Mouse (Mus musculus) kidney, embryonic 14.5 days (tissue): ENCODE measurements around the gene Cdc6. TPM values are rescaled to one million over a fixed set of nuclear protein-coding genes. Genes with fewer than 3 reads are reported as not detected.

Experiments
- ATAC-seq: fragments of 200-750 bp; cut with Nextera tagmentation; 2 replicates; pipeline ENCODE4 v1.8.0; 2017; ENCODE audit warnings: moderate number of reproducible peaks, mild to moderate bottlenecking, moderate TSS enrichment, moderate library complexity; ENCODE audit not compliant: low FRiP score, low TSS enrichment
- H3K27ac ChIP-seq: fragments of 300-500 bp; sonication (generic); 2 replicates; pipeline ENCODE4 v1.5.1; 2014; ENCODE audit warnings: low read depth, mild to moderate bottlenecking, low read length, moderate library complexity, mixed read lengths
- H3K27me3 ChIP-seq: fragments of 300-500 bp; sonication (generic); 2 replicates; pipeline ENCODE4 v1.6.1; 2014; ENCODE audit warnings: mild to moderate bottlenecking, low read length; ENCODE audit not compliant: control insufficient read depth, insufficient read depth
- H3K36me3 ChIP-seq: fragments of 300-500 bp; sonication (generic); 2 replicates; pipeline ENCODE4 v1.6.1; 2014; ENCODE audit warnings: low read length, mixed read lengths; ENCODE audit not compliant: control insufficient read depth, insufficient read depth
- H3K4me1 ChIP-seq: fragments of 300-500 bp; sonication (generic); 2 replicates; pipeline ENCODE4 v1.6.1; 2014; ENCODE audit warnings: low read length, mixed read lengths; ENCODE audit not compliant: control insufficient read depth, insufficient read depth
- H3K4me2 ChIP-seq: fragments of 300-500 bp; sonication (generic); replicated peaks from 2 replicates; pipeline ENCODE4 v1.6.1; 2014; ENCODE audit warnings: low read depth, mild to moderate bottlenecking, low read length
- H3K4me3 ChIP-seq: fragments of 300-500 bp; sonication (generic); 2 replicates; pipeline ENCODE4 v1.5.1; 2014; ENCODE audit warnings: mild to moderate bottlenecking, low read length
- H3K9ac ChIP-seq: fragments of 300-500 bp; sonication (generic); 2 replicates; pipeline ENCODE4 v1.6.1; 2014; ENCODE audit warnings: low read depth, mild to moderate bottlenecking, low read length, moderate library complexity
- H3K9me3 ChIP-seq: fragments of 300-500 bp; sonication (generic); 2 replicates; pipeline ENCODE4 v1.6.1; 2016; ENCODE audit warnings: low read length; ENCODE audit not compliant: control insufficient read depth
- WGBS: fragments of 180-500 bp; shearing (Covaris S2); extraction: QIAGEN DNeasy Blood & Tissue Kit; methylation state at CpG from one replicate; pipeline ENCODE4 v1.1.7; 2014; 5-methylcytosine and 5-hydroxymethylcytosine counted together
- polyA plus RNA-seq: library from polyadenylated mRNA; unstranded; fragments of >200 nt; fragmentation: Nextera tagmentation; extraction: Ambion mirVana; gene quantifications from 2 replicates; pipeline ENCODE4 v1.2.1, GENCODE M21; 2014

The Cdc6 gene
- 32.5 and 44.1 TPM in 2 replicates for polyA plus RNA-seq

GRCm38 (mm10) chr11:98907437-98908173 is at the start of gene Cdc6:
Gene Cdc6, plus strand, starts transcription at chr11:98907801.
- Histone ChIP-seq H3K4me2 (peak within 1 kb of the TSS; percentile 93), H3K9ac (peak within 1 kb of the TSS; percentile 67), H3K9me3 (no peaks in the 10 kb centered on the region), H3K27me3 (no peaks in the 10 kb centered on the region), H3K36me3 (peaks cover 28% of the 10 kb centered on the region), H3K27ac (peak within 1 kb of the TSS; percentile 59; the same call in 1 of the 2 replicates), H3K4me3 (peak within 1 kb of the TSS; percentile 66), H3K4me1 (peaks cover 30% of the 10 kb centered on the region)
- WGBS, result under 1% methylated on average over 49 of the region's 49 CpGs
- peak; percentile 96 for ATAC-seq

GRCm38 (mm10) chr11:98858759-98859731 is 48.6 kb upstream of the Cdc6 start:
- 36% methylated on average over 14 of the region's 14 CpGs for WGBS
- no peak overlapping the region for H3K4me2 ChIP-seq
- H3K9ac ChIP-seq, result no peak overlapping the region
- H3K36me3 ChIP-seq, result no peaks in the 10 kb centered on the region
- H3K27me3 ChIP-seq, result no peaks in the 10 kb centered on the region
- H3K9me3 ChIP-seq, result no peaks in the 10 kb centered on the region
- no peak overlapping the region for H3K27ac ChIP-seq
- H3K4me3 ChIP-seq, result no peak overlapping the region
- 0 out of 2 replicates have a peak, but pooled peaks cover 3% of the 10 kb centered on the region for H3K4me1 ChIP-seq
- 0 out of 2 replicates have a peak, but pooled peaks have one; percentile 29 for ATAC-seq

- no peaks in the 10 kb centered on the region for H3K9me3 ChIP-seq
- WGBS, result 7% methylated on average over 41 of the region's 41 CpGs
- peak within 1 kb of the TSS; percentile 75 for H3K4me2 ChIP-seq
- peaks cover 9% of the 10 kb centered on the region; the same call in 1 of the 2 replicates for H3K4me1 ChIP-seq
- peak within 1 kb of the TSS; percentile 76 for H3K9ac ChIP-seq
- peak within 1 kb of the TSS; percentile 93 for H3K27ac ChIP-seq
- H3K36me3 ChIP-seq, result peaks cover 18% of the 10 kb centered on the region
- H3K4me3 ChIP-seq, result peak within 1 kb of the TSS; percentile 70
- peak; percentile 91 for ATAC-seq
- no peaks in the 10 kb centered on the region for H3K27me3 ChIP-seq
Observed at GRCm38 (mm10) chr11:98863028-98863750, 44.4 kb upstream of the Cdc6 start, which contains the start of gene Wipf2. Gene Wipf2, plus strand, starts transcription at chr11:98863638.

- under 1% methylated on average over 34 of the region's 39 CpGs for WGBS
- Histone ChIP-seq H3K27me3 (no peaks in the 10 kb centered on the region), H3K9me3 (no peaks in the 10 kb centered on the region), H3K4me2 (peak overlapping the region; percentile 75), H3K27ac (peak overlapping the region; percentile 93), H3K36me3 (peaks cover 24% of the 10 kb centered on the region), H3K4me3 (peak overlapping the region; percentile 70), H3K4me1 (peaks cover 9% of the 10 kb centered on the region; the same call in 1 of the 2 replicates), H3K9ac (peak overlapping the region; percentile 76)
- peak; percentile 75 for ATAC-seq
Observed at GRCm38 (mm10) chr11:98863751-98864429, 43.7 kb upstream of the Cdc6 start.

- Histone ChIP-seq H3K9me3 (no peaks in the 10 kb centered on the region), H3K27ac (no peak overlapping the region), H3K27me3 (no peaks in the 10 kb centered on the region), H3K4me1 (peaks cover 9% of the 10 kb centered on the region; the same call in 1 of the 2 replicates), H3K9ac (no peak overlapping the region), H3K4me2 (no peak overlapping the region), H3K4me3 (no peak overlapping the region), H3K36me3 (peaks cover 40% of the 10 kb centered on the region)
- WGBS, result 92% methylated on average over 12 of the region's 12 CpGs
- no peak for ATAC-seq
Observed at GRCm38 (mm10) chr11:98867293-98867692, 40.3 kb upstream of the Cdc6 start.

- H3K36me3 ChIP-seq, result peaks cover 45% of the 10 kb centered on the region
- ATAC-seq, result no peak
- WGBS, result 91% methylated on average over 8 of the region's 8 CpGs
Observed at GRCm38 (mm10) chr11:98869906-98870305, 37.7 kb upstream of the Cdc6 start.

GRCm38 (mm10) chr11:98870791-98871190 is 36.8 kb upstream of the Cdc6 start:
- Histone ChIP-seq H3K27me3 (no peaks in the 10 kb centered on the region), H3K4me1 (no peaks in the 10 kb centered on the region), H3K9ac (no peak overlapping the region), H3K36me3 (peaks cover 45% of the 10 kb centered on the region), H3K9me3 (no peaks in the 10 kb centered on the region), H3K27ac (no peak overlapping the region), H3K4me3 (no peak overlapping the region), H3K4me2 (no peak overlapping the region)
- WGBS, result 81% methylated on average over 5 of the region's 5 CpGs
- no peak for ATAC-seq

More at GRCm38 (mm10) chr11:98869906-98870305, 37.7 kb upstream of the Cdc6 start:
- Histone ChIP-seq H3K4me1 (no peaks in the 10 kb centered on the region), H3K4me3 (no peak overlapping the region), H3K9me3 (no peaks in the 10 kb centered on the region), H3K27me3 (no peaks in the 10 kb centered on the region), H3K27ac (no peak overlapping the region), H3K4me2 (no peak overlapping the region), H3K9ac (no peak overlapping the region)

- peaks cover 45% of the 10 kb centered on the region for H3K36me3 ChIP-seq
- no peaks in the 10 kb centered on the region for H3K9me3 ChIP-seq
- no peak overlapping the region for H3K27ac ChIP-seq
- no peak for ATAC-seq
- WGBS, result 76% methylated on average over 4 of the region's 4 CpGs
- H3K4me1 ChIP-seq, result no peaks in the 10 kb centered on the region
- no peak overlapping the region for H3K4me3 ChIP-seq
- no peak overlapping the region for H3K9ac ChIP-seq
- no peak overlapping the region for H3K4me2 ChIP-seq
- no peaks in the 10 kb centered on the region for H3K27me3 ChIP-seq
Observed at GRCm38 (mm10) chr11:98871416-98871815, 36.2 kb upstream of the Cdc6 start.
